Mouse (Mus musculus): ENCODE measurements around the gene Saxo1. TPM values are rescaled to one million over a fixed set of nuclear protein-coding genes. Genes with fewer than 3 reads are reported as not detected.

The Saxo1 gene
- total and polyA plus RNA-seq, 2 experiments from 2014 or later = not detected

DNA sequence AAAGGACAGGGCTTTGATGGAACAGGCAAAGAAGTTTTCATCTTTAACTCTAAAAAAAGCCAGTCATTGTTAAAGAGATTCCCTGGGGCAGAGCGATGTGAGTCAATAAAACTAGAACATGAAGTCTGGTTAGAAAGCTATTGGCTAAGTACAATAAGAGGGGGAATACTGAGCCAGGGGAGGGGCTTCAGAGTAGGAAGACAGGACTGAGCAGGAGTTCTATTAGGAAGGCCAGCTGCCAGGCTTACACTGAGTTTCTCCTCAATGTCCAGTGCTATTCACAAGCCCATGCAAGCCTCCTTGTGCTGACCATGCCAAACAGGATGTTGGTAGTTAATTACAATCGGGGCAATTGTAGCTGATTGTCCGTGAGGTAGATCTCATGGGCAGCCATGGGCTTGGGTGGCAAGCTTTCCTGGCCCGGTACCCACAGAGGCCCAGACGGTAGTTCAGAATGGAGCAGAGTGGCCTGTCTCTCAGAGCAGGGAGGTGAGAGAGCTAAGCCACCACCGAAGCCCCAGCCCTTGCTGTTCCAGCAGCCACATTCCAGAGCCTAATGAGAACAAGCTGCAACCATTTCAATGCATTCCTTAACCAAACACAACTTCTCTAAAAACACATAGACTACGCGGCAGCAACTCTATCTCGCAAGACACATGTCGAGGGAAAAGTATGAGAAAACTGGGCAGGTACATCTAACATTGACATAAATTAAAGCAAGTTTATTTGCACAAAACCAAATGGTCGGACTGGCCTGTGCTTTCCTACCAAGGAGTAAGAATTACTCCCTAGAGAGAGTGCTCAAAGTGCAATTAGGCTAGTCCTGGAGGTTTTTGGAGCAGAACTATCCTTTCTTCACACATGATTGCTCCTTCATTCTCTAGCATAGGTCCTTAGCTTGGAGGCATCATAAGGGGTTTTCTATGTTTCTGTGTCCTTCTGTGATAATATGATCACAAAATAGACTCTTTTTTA is 30.7 kb downstream of the Saxo1 start:
- Histone ChIP-seq H3K4me2 (ENCODE audit: low read depth, low read length) (no peak overlapping the region), H3K9ac (replicated peaks; ENCODE audit: low read depth, low read length) (no peak overlapping the region), H3K36me3 (replicated peaks; ENCODE audit: control insufficient read depth, insufficient read depth, low read length) (no peaks in the 10 kb centered on the region), H3K4me1 (ENCODE audit: control insufficient read depth, insufficient read depth) (peaks cover 5% of the 10 kb centered on the region; the same call in 1 of the 2 replicates), H3K27ac (ENCODE audit: low read depth) (no peak overlapping the region), H3K9me3 (replicated peaks; ENCODE audit: control insufficient read depth, low read length) (no peaks in the 10 kb centered on the region), H3K4me3 (ENCODE audit: low read depth, low read length) (no peak overlapping the region), H3K27me3 (ENCODE audit: control insufficient read depth, insufficient read depth, low read length) (no peaks in the 10 kb centered on the region)
- TF ChIP-seq EP300 (IDR thresholded peaks at IDR 0.05; ENCODE audit: low read depth) = no peak
- no peak for TF ChIP-seq CTCF (IDR thresholded peaks at IDR 0.05; ENCODE audit: low read depth)
- 51% methylated on average over 11 of the region's 11 CpGs for WGBS
- DNase-seq (ENCODE audit: low spot score) (no peak), ATAC-seq (ENCODE audit: insufficient read depth, low read depth) (no peak; the same call in 1 of the 2 replicates)

DNA sequence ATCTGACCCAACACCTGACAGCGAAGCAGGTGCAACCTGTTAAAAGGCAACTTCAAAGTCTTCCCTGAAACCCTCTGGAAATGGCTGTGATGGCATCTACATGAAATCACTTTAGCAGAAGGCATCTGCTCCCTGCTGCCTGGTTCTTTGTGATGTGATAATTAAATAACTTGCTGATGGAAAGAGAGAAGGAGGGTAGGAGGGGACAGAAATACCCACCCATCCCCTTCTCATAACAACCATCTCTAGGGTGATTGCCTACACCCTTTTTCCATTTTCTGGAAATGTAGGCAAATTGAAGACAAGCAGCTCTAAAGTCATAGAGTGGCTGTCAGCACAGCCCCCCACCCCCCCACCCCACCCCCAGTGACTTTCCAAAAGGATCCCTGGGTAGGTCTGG is 33.6 kb downstream of the Saxo1 start:
- no peak overlapping the region for H3K4me2 ChIP-seq (ENCODE audit: low read depth, low read length)
- H3K9ac ChIP-seq (replicated peaks; ENCODE audit: low read depth, low read length) = no peak overlapping the region
- no peaks in the 10 kb centered on the region for H3K36me3 ChIP-seq (replicated peaks; ENCODE audit: control insufficient read depth, insufficient read depth, low read length)
- H3K4me3 ChIP-seq (ENCODE audit: low read depth, low read length) = no peak overlapping the region
- no peak overlapping the region for H3K27ac ChIP-seq (ENCODE audit: low read depth)
- TF ChIP-seq EP300 (IDR thresholded peaks at IDR 0.05; ENCODE audit: low read depth) = no peak
- TF ChIP-seq CTCF (IDR thresholded peaks at IDR 0.05; ENCODE audit: low read depth) = no peak
- DNase-seq (ENCODE audit: low spot score) (no peak), ATAC-seq (ENCODE audit: insufficient read depth, low read depth) (no peak)
- peaks cover 5% of the 10 kb centered on the region; the same call in 1 of the 2 replicates for H3K4me1 ChIP-seq (ENCODE audit: control insufficient read depth, insufficient read depth)
- 98% methylated on average over 1 of the region's 1 CpGs for WGBS
- H3K27me3 ChIP-seq (ENCODE audit: control insufficient read depth, insufficient read depth, low read length) = no peaks in the 10 kb centered on the region
- H3K9me3 ChIP-seq (replicated peaks; ENCODE audit: control insufficient read depth, low read length) = no peaks in the 10 kb centered on the region

DNA sequence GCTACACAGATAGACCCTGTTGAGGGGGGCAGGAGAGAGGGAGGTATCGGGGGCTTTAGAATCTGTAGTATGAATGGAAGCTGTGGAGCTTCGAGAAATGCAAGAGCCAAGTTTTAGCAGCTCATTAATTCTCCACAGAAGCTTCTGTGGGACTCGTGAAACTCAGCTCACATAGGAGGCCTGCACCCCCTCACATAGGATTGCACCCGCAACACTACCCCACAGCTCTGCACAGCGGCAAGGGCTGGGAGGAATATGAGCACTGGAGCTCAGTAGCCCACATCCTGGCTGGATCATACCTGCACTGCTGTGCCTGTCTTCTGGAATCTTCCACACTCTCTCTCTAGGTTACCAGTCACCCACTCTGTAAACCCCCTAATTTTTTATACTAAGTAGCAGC is 34.4 kb downstream of the Saxo1 start:
- Histone ChIP-seq H3K4me2 (ENCODE audit: low read depth, low read length) (no peak overlapping the region), H3K9me3 (replicated peaks; ENCODE audit: control insufficient read depth, low read length) (no peaks in the 10 kb centered on the region), H3K4me1 (ENCODE audit: control insufficient read depth, insufficient read depth) (peaks cover 5% of the 10 kb centered on the region; the same call in 1 of the 2 replicates), H3K27ac (ENCODE audit: low read depth) (no peak overlapping the region), H3K27me3 (ENCODE audit: control insufficient read depth, insufficient read depth, low read length) (no peaks in the 10 kb centered on the region), H3K36me3 (replicated peaks; ENCODE audit: control insufficient read depth, insufficient read depth, low read length) (no peaks in the 10 kb centered on the region), H3K4me3 (ENCODE audit: low read depth, low read length) (no peak overlapping the region), H3K9ac (replicated peaks; ENCODE audit: low read depth, low read length) (no peak overlapping the region)
- TF ChIP-seq CTCF (IDR thresholded peaks at IDR 0.05; ENCODE audit: low read depth) (no peak), EP300 (IDR thresholded peaks at IDR 0.05; ENCODE audit: low read depth) (no peak)
- DNase-seq (ENCODE audit: low spot score) (no peak), ATAC-seq (ENCODE audit: insufficient read depth, low read depth) (no peak)
- 80% methylated on average over 5 of the region's 5 CpGs for WGBS

GRCm38 (mm10) chr4:86520695-86521094 is 37.4 kb downstream of the Saxo1 start:
- no peaks in the 10 kb centered on the region for H3K27me3 ChIP-seq (ENCODE audit: control insufficient read depth, insufficient read depth, low read length)
- DNase-seq (ENCODE audit: low spot score) (no peak), ATAC-seq (ENCODE audit: insufficient read depth, low read depth) (no peak)
- 86% methylated on average over 12 of the region's 12 CpGs for WGBS
- no peak overlapping the region for H3K9ac ChIP-seq (replicated peaks; ENCODE audit: low read depth, low read length)
- H3K9me3 ChIP-seq (replicated peaks; ENCODE audit: control insufficient read depth, low read length) = no peaks in the 10 kb centered on the region
- H3K27ac ChIP-seq (ENCODE audit: low read depth) = no peak overlapping the region
- H3K4me2 ChIP-seq (ENCODE audit: low read depth, low read length) = no peak overlapping the region
- no peaks in the 10 kb centered on the region for H3K4me1 ChIP-seq (ENCODE audit: control insufficient read depth, insufficient read depth)
- H3K4me3 ChIP-seq (ENCODE audit: low read depth, low read length) = no peak overlapping the region
- TF ChIP-seq CTCF (IDR thresholded peaks at IDR 0.05; ENCODE audit: low read depth) (no peak), EP300 (IDR thresholded peaks at IDR 0.05; ENCODE audit: low read depth) (no peak)
- H3K36me3 ChIP-seq (replicated peaks; ENCODE audit: control insufficient read depth, insufficient read depth, low read length) = no peaks in the 10 kb centered on the region

DNA sequence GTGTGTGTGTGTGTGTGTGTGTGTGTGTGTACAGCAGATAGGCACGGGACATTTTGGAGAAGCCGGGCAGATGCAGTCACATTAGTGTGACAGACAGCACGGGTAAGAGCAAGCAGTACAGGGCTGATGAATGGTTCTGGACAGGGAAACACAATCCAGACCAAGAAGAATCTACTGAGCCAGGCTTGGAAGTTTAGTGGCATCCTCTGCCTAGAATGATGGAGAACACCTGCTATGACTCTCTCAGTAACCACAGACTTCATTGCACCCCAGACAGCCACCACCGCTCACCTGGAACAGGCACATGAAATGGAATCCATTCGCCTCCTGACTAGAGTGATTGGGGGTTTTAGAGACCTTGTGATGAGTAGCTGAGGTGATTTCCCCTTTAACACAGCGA is 38.2 kb downstream of the Saxo1 start:
- Histone ChIP-seq H3K27me3 (ENCODE audit: control insufficient read depth, insufficient read depth, low read length) (no peaks in the 10 kb centered on the region), H3K4me3 (ENCODE audit: low read depth, low read length) (no peak overlapping the region), H3K27ac (ENCODE audit: low read depth) (no peak overlapping the region), H3K4me1 (ENCODE audit: control insufficient read depth, insufficient read depth) (no peaks in the 10 kb centered on the region), H3K9me3 (replicated peaks; ENCODE audit: control insufficient read depth, low read length) (no peaks in the 10 kb centered on the region), H3K4me2 (ENCODE audit: low read depth, low read length) (no peak overlapping the region), H3K9ac (replicated peaks; ENCODE audit: low read depth, low read length) (no peak overlapping the region), H3K36me3 (replicated peaks; ENCODE audit: control insufficient read depth, insufficient read depth, low read length) (no peaks in the 10 kb centered on the region)
- TF ChIP-seq CTCF (IDR thresholded peaks at IDR 0.05; ENCODE audit: low read depth) (no peak), EP300 (IDR thresholded peaks at IDR 0.05; ENCODE audit: low read depth) (no peak)
- DNase-seq (ENCODE audit: low spot score) (no peak), ATAC-seq (ENCODE audit: insufficient read depth, low read depth) (no peak)
- WGBS = 74% methylated on average over 6 of the region's 6 CpGs
